Mouse (Mus musculus): ENCODE results near the gene Sec61a2. TPM values are rescaled to one million over a fixed set of nuclear protein-coding genes. Genes with fewer than 3 reads are reported as not detected.

Sec61a2 gene
- polyA plus RNA-seq, 1 experiment from 2014 or later, result 52.9 TPM

- Histone ChIP-seq H3K4me3 (ENCODE audit: control insufficient read depth in 1 of 2, insufficient read depth in 1 of 2, low read depth in 1 of 2, low read length in 2 of 2) (no peak overlapping the region), H3K27me3 (ENCODE audit: control insufficient read depth, insufficient read depth, low read length) (no peaks in the 10 kb centered on the region), H3K9me3 (ENCODE audit: control insufficient read depth, low read length) (no peaks in the 10 kb centered on the region), H3K27ac (replicated peaks in 1 of 2; ENCODE audit: control insufficient read depth in 1 of 2, insufficient read depth in 1 of 2, low read depth in 2 of 2, low read length in 2 of 2) (no peak overlapping the region), H3K9ac (ENCODE audit: low read length) (no peak overlapping the region), H3K36me3 (ENCODE audit: control insufficient read depth, insufficient read depth, low read length) (no peaks in the 10 kb centered on the region), H3K4me1 (ENCODE audit: control insufficient read depth in 2 of 2, insufficient read depth in 2 of 2, low read length in 2 of 2) (no peaks in the 10 kb centered on the region), H3K4me2 (ENCODE audit: low read length) (no peak overlapping the region)
- 86% methylated on average over 4 of the region's 4 CpGs for WGBS
- ATAC-seq (ENCODE audit: insufficient number of reproducible peaks, insufficient read depth, low FRiP score, low read depth), result no peak
These were observed 41.3 kb upstream of the Sec61a2 start for GRCm38 (mm10) chr2:5936550-5936949.

- Histone ChIP-seq H3K9ac (ENCODE audit: low read length) (no peak overlapping the region), H3K36me3 (ENCODE audit: control insufficient read depth, insufficient read depth, low read length) (no peaks in the 10 kb centered on the region), H3K27ac (replicated peaks in 1 of 2; ENCODE audit: control insufficient read depth in 1 of 2, insufficient read depth in 1 of 2, low read depth in 2 of 2, low read length in 2 of 2) (no peak overlapping the region), H3K4me2 (ENCODE audit: low read length) (no peak overlapping the region), H3K4me3 (ENCODE audit: control insufficient read depth in 1 of 2, insufficient read depth in 1 of 2, low read depth in 1 of 2, low read length in 2 of 2) (no peak overlapping the region), H3K4me1 (ENCODE audit: control insufficient read depth in 2 of 2, insufficient read depth in 2 of 2, low read length in 2 of 2) (no peaks in the 10 kb centered on the region), H3K27me3 (ENCODE audit: control insufficient read depth, insufficient read depth, low read length) (no peaks in the 10 kb centered on the region), H3K9me3 (ENCODE audit: control insufficient read depth, low read length) (no peaks in the 10 kb centered on the region)
- no peak for ATAC-seq (ENCODE audit: insufficient number of reproducible peaks, insufficient read depth, low FRiP score, low read depth)
- 70% methylated on average over 6 of the region's 6 CpGs for WGBS
These were observed 40.8 kb upstream of the Sec61a2 start for GRCm38 (mm10) chr2:5936068-5936467.

DNA sequence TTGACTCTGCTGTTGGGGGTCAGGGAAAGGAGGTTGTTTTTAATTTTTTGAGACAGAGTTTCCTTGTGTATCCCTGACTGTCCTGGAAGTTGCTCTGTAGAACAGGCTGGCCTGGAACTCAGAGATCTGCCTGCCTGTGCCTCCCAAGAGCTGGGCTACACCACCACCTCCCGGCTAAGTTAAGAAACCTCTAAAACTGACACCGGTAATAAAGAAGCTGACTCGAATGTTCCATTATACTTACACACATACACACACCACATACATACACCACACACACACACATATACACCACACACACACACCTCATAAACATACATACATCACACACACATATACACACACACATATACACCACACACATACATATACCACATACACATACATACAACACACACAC lies 39.7 kb upstream of the Sec61a2 start:
- Histone ChIP-seq H3K9ac (ENCODE audit: low read length) (no peak overlapping the region), H3K9me3 (ENCODE audit: control insufficient read depth, low read length) (no peaks in the 10 kb centered on the region), H3K4me1 (ENCODE audit: control insufficient read depth in 2 of 2, insufficient read depth in 2 of 2, low read length in 2 of 2) (no peaks in the 10 kb centered on the region), H3K27me3 (ENCODE audit: control insufficient read depth, insufficient read depth, low read length) (no peaks in the 10 kb centered on the region), H3K27ac (replicated peaks in 1 of 2; ENCODE audit: control insufficient read depth in 1 of 2, insufficient read depth in 1 of 2, low read depth in 2 of 2, low read length in 2 of 2) (no peak overlapping the region), H3K4me3 (ENCODE audit: control insufficient read depth in 1 of 2, insufficient read depth in 1 of 2, low read depth in 1 of 2, low read length in 2 of 2) (no peak overlapping the region), H3K4me2 (ENCODE audit: low read length) (no peak overlapping the region), H3K36me3 (ENCODE audit: control insufficient read depth, insufficient read depth, low read length) (no peaks in the 10 kb centered on the region)
- 89% methylated on average over 3 of the region's 3 CpGs for WGBS
- no peak for ATAC-seq (ENCODE audit: insufficient number of reproducible peaks, insufficient read depth, low FRiP score, low read depth)

DNA sequence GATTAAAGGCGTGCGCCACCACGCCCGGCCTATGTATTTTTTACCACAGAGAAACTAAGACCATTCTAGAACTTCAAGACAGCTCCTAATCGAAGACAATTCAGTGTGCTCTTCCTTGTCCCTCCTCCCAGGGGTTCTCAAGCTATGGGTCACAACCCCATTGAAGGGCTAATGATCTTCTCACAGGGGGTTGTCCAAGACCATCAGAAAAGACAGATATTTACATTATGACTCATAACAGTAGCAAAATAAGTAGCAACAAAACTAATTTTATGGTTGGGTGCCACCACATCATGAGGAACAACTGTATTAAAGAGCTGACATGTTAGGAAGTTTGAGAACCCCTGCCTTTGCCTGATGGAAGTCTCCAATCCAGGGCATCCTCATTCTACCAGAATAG lies 36.7 kb upstream of the Sec61a2 start:
- Histone ChIP-seq H3K4me1 (ENCODE audit: control insufficient read depth in 2 of 2, insufficient read depth in 2 of 2, low read length in 2 of 2) (no peaks in the 10 kb centered on the region), H3K27ac (replicated peaks in 1 of 2; ENCODE audit: control insufficient read depth in 1 of 2, insufficient read depth in 1 of 2, low read depth in 2 of 2, low read length in 2 of 2) (no peak overlapping the region), H3K9ac (ENCODE audit: low read length) (no peak overlapping the region), H3K27me3 (ENCODE audit: control insufficient read depth, insufficient read depth, low read length) (no peaks in the 10 kb centered on the region), H3K4me3 (ENCODE audit: control insufficient read depth in 1 of 2, insufficient read depth in 1 of 2, low read depth in 1 of 2, low read length in 2 of 2) (no peak overlapping the region), H3K9me3 (ENCODE audit: control insufficient read depth, low read length) (no peaks in the 10 kb centered on the region), H3K36me3 (ENCODE audit: control insufficient read depth, insufficient read depth, low read length) (no peaks in the 10 kb centered on the region), H3K4me2 (ENCODE audit: low read length) (no peak overlapping the region)
- WGBS, result 89% methylated on average over 5 of the region's 5 CpGs
- ATAC-seq (ENCODE audit: insufficient number of reproducible peaks, insufficient read depth, low FRiP score, low read depth), result no peak

DNA sequence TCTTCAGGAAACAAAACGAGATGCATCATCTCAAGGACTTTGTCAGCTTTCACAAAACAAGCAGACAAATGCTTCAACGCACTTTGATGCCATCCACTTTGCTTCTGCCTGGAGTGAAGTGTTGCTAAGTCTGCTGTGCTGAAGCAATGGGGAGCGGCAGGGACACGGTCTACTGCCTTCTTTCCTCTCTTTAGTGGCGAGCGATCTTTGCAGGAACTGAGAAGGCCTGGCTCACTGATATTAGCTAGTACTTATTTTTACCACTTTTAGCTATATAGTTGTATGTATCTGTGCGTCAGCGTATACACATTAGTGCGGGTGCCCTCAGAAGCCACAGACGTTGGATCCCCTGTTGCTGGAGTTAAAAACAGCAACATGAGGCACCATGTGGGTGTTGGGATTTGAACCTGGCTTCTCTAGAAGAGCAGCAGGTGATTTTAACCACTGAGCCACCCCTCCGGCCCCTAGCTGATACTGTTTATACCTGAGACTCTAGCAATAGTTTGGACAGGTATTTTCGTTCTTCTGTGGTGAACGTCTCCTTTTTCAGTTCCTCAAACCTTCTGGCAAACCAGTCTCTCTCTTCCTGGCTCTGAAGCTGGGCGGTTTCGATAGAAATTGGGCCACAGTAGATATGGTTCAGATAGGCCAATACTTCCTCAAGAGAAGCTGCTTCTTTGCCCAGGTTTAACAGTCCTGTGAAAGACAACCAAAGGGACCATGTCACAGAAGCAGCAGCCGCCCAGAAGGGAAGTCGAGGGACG lies 35.2 kb upstream of the Sec61a2 start:
- no peaks in the 10 kb centered on the region for H3K27me3 ChIP-seq (ENCODE audit: control insufficient read depth, insufficient read depth, low read length)
- no peak overlapping the region for H3K4me3 ChIP-seq (ENCODE audit: control insufficient read depth in 1 of 2, insufficient read depth in 1 of 2, low read depth in 1 of 2, low read length in 2 of 2)
- WGBS, result 88% methylated on average over 18 of the region's 18 CpGs
- no peaks in the 10 kb centered on the region for H3K4me1 ChIP-seq (ENCODE audit: control insufficient read depth in 2 of 2, insufficient read depth in 2 of 2, low read length in 2 of 2)
- H3K9ac ChIP-seq (ENCODE audit: low read length), result no peak overlapping the region
- H3K9me3 ChIP-seq (ENCODE audit: control insufficient read depth, low read length), result no peaks in the 10 kb centered on the region
- no peaks in the 10 kb centered on the region for H3K36me3 ChIP-seq (ENCODE audit: control insufficient read depth, insufficient read depth, low read length)
- ATAC-seq (ENCODE audit: insufficient number of reproducible peaks, insufficient read depth, low FRiP score, low read depth), result no peak
- no peak overlapping the region for H3K27ac ChIP-seq (replicated peaks in 1 of 2; ENCODE audit: control insufficient read depth in 1 of 2, insufficient read depth in 1 of 2, low read depth in 2 of 2, low read length in 2 of 2)
- H3K4me2 ChIP-seq (ENCODE audit: low read length), result no peak overlapping the region

GRCm38 (mm10) chr2:5929793-5930192 lies 34.6 kb upstream of the Sec61a2 start:
- no peak overlapping the region for H3K9ac ChIP-seq (ENCODE audit: low read length)
- H3K4me1 ChIP-seq (ENCODE audit: control insufficient read depth in 2 of 2, insufficient read depth in 2 of 2, low read length in 2 of 2), result no peaks in the 10 kb centered on the region
- H3K9me3 ChIP-seq (ENCODE audit: control insufficient read depth, low read length), result no peaks in the 10 kb centered on the region
- no peak overlapping the region for H3K4me3 ChIP-seq (ENCODE audit: control insufficient read depth in 1 of 2, insufficient read depth in 1 of 2, low read depth in 1 of 2, low read length in 2 of 2)
- no peak for ATAC-seq (ENCODE audit: insufficient number of reproducible peaks, insufficient read depth, low FRiP score, low read depth)
- H3K4me2 ChIP-seq (ENCODE audit: low read length), result no peak overlapping the region
- WGBS, result 84% methylated on average over 5 of the region's 5 CpGs
- H3K27ac ChIP-seq (replicated peaks in 1 of 2; ENCODE audit: control insufficient read depth in 1 of 2, insufficient read depth in 1 of 2, low read depth in 2 of 2, low read length in 2 of 2), result no peak overlapping the region
- no peaks in the 10 kb centered on the region for H3K27me3 ChIP-seq (ENCODE audit: control insufficient read depth, insufficient read depth, low read length)
- H3K36me3 ChIP-seq (ENCODE audit: control insufficient read depth, insufficient read depth, low read length), result no peaks in the 10 kb centered on the region

DNA sequence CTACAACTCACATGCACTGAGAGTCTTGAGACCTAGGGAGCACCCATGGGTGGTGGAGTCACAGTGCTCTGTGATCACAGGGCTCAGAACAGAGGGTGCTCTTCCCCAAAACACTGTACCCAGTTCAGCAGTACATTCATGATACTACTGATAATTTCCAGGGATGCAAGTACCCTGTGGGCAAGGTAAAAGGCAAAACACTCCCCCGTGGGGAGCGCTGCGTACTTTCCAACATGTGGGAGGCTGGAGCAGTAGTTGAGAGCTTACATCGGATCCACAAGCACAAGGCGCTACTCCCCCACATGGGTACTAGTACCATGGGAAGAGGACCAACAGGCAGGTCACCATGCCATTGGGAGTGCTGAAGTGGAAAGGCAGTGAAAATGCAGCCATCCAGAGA lies 32.2 kb upstream of the Sec61a2 start:
- Histone ChIP-seq H3K9ac (ENCODE audit: low read length) (no peak overlapping the region), H3K4me1 (ENCODE audit: control insufficient read depth in 2 of 2, insufficient read depth in 2 of 2, low read length in 2 of 2) (no peaks in the 10 kb centered on the region), H3K36me3 (ENCODE audit: control insufficient read depth, insufficient read depth, low read length) (no peaks in the 10 kb centered on the region), H3K4me2 (ENCODE audit: low read length) (no peak overlapping the region), H3K27ac (replicated peaks in 1 of 2; ENCODE audit: control insufficient read depth in 1 of 2, insufficient read depth in 1 of 2, low read depth in 2 of 2, low read length in 2 of 2) (no peak overlapping the region), H3K9me3 (ENCODE audit: control insufficient read depth, low read length) (no peaks in the 10 kb centered on the region), H3K27me3 (ENCODE audit: control insufficient read depth, insufficient read depth, low read length) (no peaks in the 10 kb centered on the region), H3K4me3 (ENCODE audit: control insufficient read depth in 1 of 2, insufficient read depth in 1 of 2, low read depth in 1 of 2, low read length in 2 of 2) (no peak overlapping the region)
- WGBS, result 88% methylated on average over 5 of the region's 5 CpGs
- no peak for ATAC-seq (ENCODE audit: insufficient number of reproducible peaks, insufficient read depth, low FRiP score, low read depth)

- H3K4me2 ChIP-seq (ENCODE audit: low read length), result no peak overlapping the region
- H3K9me3 ChIP-seq (ENCODE audit: control insufficient read depth, low read length), result no peaks in the 10 kb centered on the region
- ATAC-seq (ENCODE audit: insufficient number of reproducible peaks, insufficient read depth, low FRiP score, low read depth), result no peak
- no peak overlapping the region for H3K4me3 ChIP-seq (ENCODE audit: control insufficient read depth in 1 of 2, insufficient read depth in 1 of 2, low read depth in 1 of 2, low read length in 2 of 2)
- H3K4me1 ChIP-seq (ENCODE audit: control insufficient read depth in 2 of 2, insufficient read depth in 2 of 2, low read length in 2 of 2), result no peaks in the 10 kb centered on the region
- no peaks in the 10 kb centered on the region for H3K27me3 ChIP-seq (ENCODE audit: control insufficient read depth, insufficient read depth, low read length)
- H3K27ac ChIP-seq (replicated peaks in 1 of 2; ENCODE audit: control insufficient read depth in 1 of 2, insufficient read depth in 1 of 2, low read depth in 2 of 2, low read length in 2 of 2), result no peak overlapping the region
- no peak overlapping the region for H3K9ac ChIP-seq (ENCODE audit: low read length)
- no peaks in the 10 kb centered on the region for H3K36me3 ChIP-seq (ENCODE audit: control insufficient read depth, insufficient read depth, low read length)
- WGBS, result 75% methylated on average over 9 of the region's 9 CpGs
These were observed 28.6 kb upstream of the Sec61a2 start for GRCm38 (mm10) chr2:5923786-5924185.

All from heart, embryonic 14.5 days (tissue).